Comparison of ENCODE assay signal across 8 mouse cellular contexts in the genomic region with DNA sequence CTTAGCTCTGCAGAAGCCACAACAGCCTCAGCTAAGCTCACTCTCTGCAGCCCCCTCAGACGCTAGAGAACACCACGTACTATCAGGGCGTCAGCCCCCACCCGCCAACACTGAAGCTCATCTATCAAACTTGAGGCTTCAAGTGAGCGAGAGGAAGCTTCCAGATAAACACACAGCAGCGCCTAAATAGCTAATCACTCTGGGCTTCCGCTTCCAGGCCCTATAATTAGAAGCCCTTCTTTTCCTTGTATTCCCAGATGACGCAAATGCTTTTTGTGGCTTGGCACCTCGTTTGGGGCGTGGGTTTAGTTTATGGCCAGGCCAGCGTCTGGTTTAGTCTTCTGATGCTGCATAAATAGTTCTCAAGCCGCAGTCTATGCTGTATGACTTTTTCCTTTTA.
DNase-seq lines count a peak whose midpoint lies in the region; ATAC-seq lines count a peak whose summit lies in the region.

No protein-coding gene starts in this region.

- no peaks in the 10 kb centered on the region for H3K36me3 ChIP-seq in limb, embryonic 10.5 days
- H3K36me3 ChIP-seq in hindbrain, embryonic 13.5 days, result peaks cover 2% of the 10 kb centered on the region; the same call in 1 of the 2 replicates

- H3K27me3 ChIP-seq in limb, embryonic 10.5 days (ENCODE audit: low read depth, poor library complexity, severe bottlenecking), result no peaks in the 10 kb centered on the region
- H3K27me3 ChIP-seq in hindbrain, embryonic 13.5 days, result no peaks in the 10 kb centered on the region

- no peak overlapping the region; the same call in 1 of the 2 replicates for H3K27ac ChIP-seq in limb, embryonic 10.5 days
- no peak overlapping the region for H3K27ac ChIP-seq in hindbrain, embryonic 13.5 days

- no peak overlapping the region for H3K9ac ChIP-seq in hindbrain, embryonic 13.5 days

- 5% methylated on average over 12 of the region's 12 CpGs for WGBS in limb, embryonic 10.5 days
- 39% methylated on average over 12 of the region's 12 CpGs for WGBS in hindbrain, embryonic 13.5 days

- H3K4me2 ChIP-seq in hindbrain, embryonic 13.5 days, result no peak overlapping the region

- intact Hi-C loops in gastrocnemius, postnatal 14 days (cut with DNase I; ENCODE audit: low total_unique reads), result no loop called here

- H3K4me3 ChIP-seq in limb, embryonic 10.5 days, result no peak overlapping the region
- H3K4me3 ChIP-seq in hindbrain, embryonic 13.5 days, result no peak overlapping the region

- peaks cover 33% of the 10 kb centered on the region for H3K4me1 ChIP-seq in limb, embryonic 10.5 days
- peaks cover 3% of the 10 kb centered on the region; the same call in 1 of the 2 replicates for H3K4me1 ChIP-seq in hindbrain, embryonic 13.5 days (replicated peaks)

- DNase-seq in urinary bladder, postnatal 36 days (ENCODE audit: low spot score in 2 of 2), result peak; percentile 30 to 33
- no peak for DNase-seq in urinary bladder, postnatal 25 days (ENCODE audit: low spot score)
- DNase-seq in gastrocnemius, postnatal 14 days, result peak; percentile 58
- peak; percentile 83 for DNase-seq in kidney, adult 9 months
- peak; percentile 34 for DNase-seq in limb, embryonic 10.5 days (ENCODE audit: low spot score)
- peak; percentile 64 to 72 for DNase-seq in right cerebral cortex, postnatal 10 days (ENCODE audit: low spot score in 2 of 2)
- no peak for DNase-seq in spleen, postnatal 14 days (ENCODE audit: low spot score in 2 of 2)

- no peak for ATAC-seq in hindbrain, embryonic 13.5 days (ENCODE audit: low FRiP score)

- no peaks in the 10 kb centered on the region for H3K9me3 ChIP-seq in limb, embryonic 10.5 days (replicated peaks)
- H3K9me3 ChIP-seq in hindbrain, embryonic 13.5 days, result no peaks in the 10 kb centered on the region

Comparison
In these comparisons a context has a peak if more than half of its experiments do, and no peak if none do; other contexts are left out.
1. DNase-seq: peak in urinary bladder, postnatal 36 days (2 of 2), gastrocnemius, postnatal 14 days (single experiment), kidney, adult 9 months (single experiment), limb, embryonic 10.5 days (single experiment) and right cerebral cortex, postnatal 10 days (2 of 2); none in urinary bladder, postnatal 25 days (single experiment) and spleen, postnatal 14 days (0 of 2).